ENCODE assay signal across 29 mouse cellular contexts in genomic region chr13:73701161-73701883, GRCm38 (mm10). TPM values are rescaled to one million over a fixed set of nuclear protein-coding genes. Genes with fewer than 3 reads are reported as not detected.
DNase-seq lines count a peak whose midpoint lies in the region; ATAC-seq and TF ChIP-seq lines count a peak whose summit lies in the region.
"Had no signal": no experiment of that assay in that cellular context is flagged by ENCODE, and none has a peak within 500 bp of the region (broad histone marks: within the 10 kb centered on the region; RNA-seq: fewer than 3 reads in every experiment).

No protein-coding gene starts in this region.

- no peak for DNase-seq in cerebellum, adult 8-10 months
- DNase-seq in left cerebral cortex, postnatal 4 days, result peak; percentile 63
- DNase-seq in left cerebral cortex, adult 8-10 months (ENCODE audit: low spot score in 2 of 2), result no peak
- peak; percentile 24 to 44 for DNase-seq in cerebellum, adult 2 months
- peak; percentile 9 to 10 for DNase-seq in cerebellum, postnatal 36 days
- DNase-seq in frontal cortex, adult 2 months (ENCODE audit: extremely low spot score in 1 of 2, low spot score in 1 of 2), result no peak
- DNase-seq: gastrocnemius, postnatal 14 days; lung, adult 18-20 months; lung, postnatal 14 days; midbrain, embryonic 14.5 days; thymus, postnatal 25 days had no signal

- intact Hi-C loops in left cerebral cortex, postnatal 4 days (cut with DNase I), result no loop called here

- no peak overlapping the region for H3K4me3 ChIP-seq in cerebellum, adult 2 months (replicated peaks; ENCODE audit: insufficient read depth, low read depth, low read length)
- H3K4me3 ChIP-seq: erythroblast, embryonic 14.5 days; forebrain, embryonic 13.5 days; heart, embryonic 13.5 days; hindbrain, embryonic 15.5 days; limb, embryonic 10.5 days; neural tube, embryonic 15.5 days had no signal

- peaks cover 10% of the 10 kb centered on the region for H3K4me1 ChIP-seq in cerebellum, adult 2 months (ENCODE audit: control insufficient read depth, insufficient read depth, low read length)
- H3K4me1 ChIP-seq: forebrain, embryonic 13.5 days; heart, embryonic 13.5 days; hindbrain, embryonic 15.5 days; limb, embryonic 10.5 days; neural tube, embryonic 15.5 days had no signal

- H3K27me3 ChIP-seq in cerebellum, adult 2 months (ENCODE audit: control insufficient read depth, insufficient read depth, low read length), result no peaks in the 10 kb centered on the region
- H3K27me3 ChIP-seq: hindbrain, embryonic 15.5 days; neural tube, embryonic 15.5 days had no signal

- no peak for TF ChIP-seq POLR2A in cerebellum, adult 2 months (IDR thresholded peaks at IDR 0.05; ENCODE audit: borderline replicate concordance, insufficient read depth, low read length)

- 35% methylated on average over 9 of the region's 9 CpGs for WGBS in cerebellum, adult 2 months

- ATAC-seq in cerebellum, adult (ENCODE audit: insufficient number of reproducible peaks, low FRiP score, low TSS enrichment), result 0 out of 2 replicates have a peak, but pooled peaks have one; percentile 24
- no peak for ATAC-seq in monocyte, adult 5-6 weeks (replicated peaks; ENCODE audit: insufficient number of reproducible peaks, low FRiP score, low TSS enrichment, poor library complexity, severe bottlenecking)
- ATAC-seq: forebrain, embryonic 13.5 days had no signal

- no peak for TF ChIP-seq CTCF in cerebellum, adult 2 months (IDR thresholded peaks at IDR 0.05; ENCODE audit: borderline replicate concordance, insufficient read depth, low read depth, low read length)

- H3K27ac ChIP-seq in cerebellum, adult 2 months (ENCODE audit: insufficient read depth, low read length), result no peak overlapping the region
- H3K27ac ChIP-seq: forebrain, embryonic 13.5 days; heart, embryonic 13.5 days; hindbrain, embryonic 15.5 days; limb, embryonic 10.5 days; neural tube, embryonic 15.5 days had no signal

RNA-seq across cellular contexts. Expression of gene Slc6a19, which starts 3.3 kb away (rescaled TPM):
- total RNA-seq in left cerebral cortex, postnatal 4 days (2021), result not detected
- under 1 TPM in 2 of 4 experiments, not detected in 2; 0.17 to 0.18 TPM for total RNA-seq in left cerebral cortex, adult 8-10 months (2022)
- 0.57 and 0.77 TPM in 2 replicates for polyA plus RNA-seq in cerebellum, adult 2 months (2012; rRNA removed)
- 0.19 to 0.21 TPM in 2 of 3 replicates, not detected in the other for total RNA-seq in monocyte, adult 5-6 weeks (2017)
- polyA plus RNA-seq in frontal cortex, adult 2 months (2012; rRNA removed), result 0.18 and 0.32 TPM in 2 replicates
- total RNA-seq: heart, postnatal 25 days; left cerebral cortex, adult 18-20 months; MEL had no signal
- polyA plus RNA-seq: erythroblast, embryonic 14.5 days; heart, embryonic 13.5 days; limb, embryonic 10.5 days had no signal

RNA-seq across cellular contexts. Expression of gene Slc6a18, which starts 23.5 kb away (rescaled TPM):
- not detected for total RNA-seq in left cerebral cortex, postnatal 4 days (2021)
- not detected for total RNA-seq in left cerebral cortex, adult 8-10 months (2022)
- polyA plus RNA-seq in cerebellum, adult 2 months (2012; rRNA removed), result not detected in 2 replicates
- total RNA-seq in monocyte, adult 5-6 weeks (2017), result not detected in 3 replicates
- 0.04 TPM in 1 of 2 replicates, not detected in the other for polyA plus RNA-seq in frontal cortex, adult 2 months (2012; rRNA removed)
- total RNA-seq: CH12.LX; common myeloid progenitor, adult 5-6 weeks; heart, adult 18-20 months; heart, postnatal 25 days; layer of hippocampus, adult 8-10 months; left cerebral cortex, adult 18-20 months; liver, adult 2 months; megakaryocyte, adult 5-6 weeks; MEL had no signal
- polyA plus RNA-seq: embryonic facial prominence, embryonic 11.5 days; erythroblast, embryonic 14.5 days; forebrain, embryonic 13.5 days; heart, embryonic 13.5 days; hindbrain, embryonic 15.5 days; limb, embryonic 10.5 days; liver, adult 2 months; midbrain, embryonic 14.5 days; neural tube, embryonic 15.5 days had no signal

RNA-seq across cellular contexts. Expression of gene Slc12a7, which starts 31.6 kb away (rescaled TPM):
- total RNA-seq in left cerebral cortex, postnatal 4 days (2021), result 10 to 100 TPM; 12.1 to 12.3 TPM
- 10 to 100 TPM in 1 of 4 experiments, 1 to 10 TPM in 3; 3.5 to 10.8 (median 5.5) TPM for total RNA-seq in left cerebral cortex, adult 8-10 months (2022)
- 3.5 and 3.7 TPM in 2 replicates for polyA plus RNA-seq in cerebellum, adult 2 months (2012; rRNA removed)
- 13.8 to 45.3 TPM (median 22.3 TPM) in 3 replicates for total RNA-seq in monocyte, adult 5-6 weeks (2017)
- polyA plus RNA-seq in frontal cortex, adult 2 months (2012; rRNA removed), result 6.4 and 6.7 TPM in 2 replicates

Comparison
In these comparisons a context has a peak if more than half of its experiments do, and no peak if none do; other contexts are left out.
1. DNase-seq: peak in left cerebral cortex, postnatal 4 days (single experiment), cerebellum, adult 2 months (2 of 2) and cerebellum, postnatal 36 days (2 of 2); none in cerebellum, adult 8-10 months (single experiment), left cerebral cortex, adult 8-10 months (0 of 2) and frontal cortex, adult 2 months (0 of 2).